Mouse (Mus musculus) layer of hippocampus, adult 8-10 months (tissue): ENCODE data around the gene Serping1. TPM values are rescaled to one million over a fixed set of nuclear protein-coding genes. Genes with fewer than 3 reads are reported as not detected.

Source experiments
- DNase-seq, 2 experiments: peaks; one replicate each; pipeline ENCODE4 v3.0.0; 2022; ENCODE audit warnings: low spot score in 2 of 2
- total RNA-seq, 4 experiments: library from RNA; stranded (reverse); gene quantifications; 2 replicates each; pipeline ENCODE4 v1.2.4; 2022

The Serping1 gene
- total RNA-seq, 4 experiments from 2014 or later, result 6.2 to 16.4 (median 10.8) TPM

- no peak for DNase-seq
Observed at GRCm38 (mm10) chr2:84783315-84783714, 8.1 kb upstream of the Serping1 start.

- DNase-seq, result no peak
Observed at GRCm38 (mm10) chr2:84779210-84779609, 4.0 kb upstream of the Serping1 start.

GRCm38 (mm10) chr2:84777706-84778105 lies 2.5 kb upstream of the Serping1 start:
- DNase-seq, result no peak

GRCm38 (mm10) chr2:84775665-84776064 lies 421 bp upstream of the Serping1 start:
- no peak for DNase-seq

GRCm38 (mm10) chr2:84774751-84775150 lies 493 bp downstream of the Serping1 start:
- no peak for DNase-seq

GRCm38 (mm10) chr2:84773195-84773594 lies 2.0 kb downstream of the Serping1 start:
- no peak for DNase-seq

GRCm38 (mm10) chr2:84772454-84772853 lies 2.8 kb downstream of the Serping1 start:
- no peak for DNase-seq

- no peak for DNase-seq
Observed at GRCm38 (mm10) chr2:84770501-84770900, 4.7 kb downstream of the Serping1 start.

- DNase-seq, result no peak
Observed at GRCm38 (mm10) chr2:84762818-84763217, 12.4 kb downstream of the Serping1 start.

- no peak for DNase-seq
Observed at GRCm38 (mm10) chr2:84762295-84762694, 12.9 kb downstream of the Serping1 start.

GRCm38 (mm10) chr2:84761840-84762239 lies 13.4 kb downstream of the Serping1 start:
- no peak for DNase-seq

GRCm38 (mm10) chr2:84761309-84761708 lies 13.9 kb downstream of the Serping1 start:
- DNase-seq, result no peak

GRCm38 (mm10) chr2:84760777-84761176 lies 14.5 kb downstream of the Serping1 start:
- DNase-seq, result no peak

- no peak for DNase-seq
Observed at GRCm38 (mm10) chr2:84758542-84759127, 16.6 kb downstream of the Serping1 start.

GRCm38 (mm10) chr2:84757026-84757682 lies 18.1 kb downstream of the Serping1 start:
- DNase-seq, result no peak

GRCm38 (mm10) chr2:84756245-84756644 lies 19.0 kb downstream of the Serping1 start:
- DNase-seq, result no peak

- no peak for DNase-seq
Observed at GRCm38 (mm10) chr2:84750115-84750514, 25.1 kb downstream of the Serping1 start.

- DNase-seq, result no peak
Observed at GRCm38 (mm10) chr2:84744126-84744525, 31.1 kb downstream of the Serping1 start.

GRCm38 (mm10) chr2:84743561-84743960 lies 31.7 kb downstream of the Serping1 start, which contains the start of gene Gm19426:
Gm19426 (minus strand) TSS chr2:84743655.
- DNase-seq, result peak; percentile 60 to 65

GRCm38 (mm10) chr2:84742451-84743283 lies 32.6 kb downstream of the Serping1 start:
- no peak for DNase-seq

- DNase-seq, result no peak
Observed at GRCm38 (mm10) chr2:84741841-84742450, 33.3 kb downstream of the Serping1 start.
